Mouse (Mus musculus) activated CD4-positive, CD25-positive, alpha-beta regulatory T cell, adult 4 months (primary cell): ENCODE data around the gene Vmn1r121. TPM values are rescaled to one million over a fixed set of nuclear protein-coding genes. Genes with fewer than 3 reads are reported as not detected.
"Not testable (repeated sequence)": the region's sequence is repeated elsewhere in the genome, so short reads cannot be mapped to it uniquely, and the experiment has no call there.

Experiments
- ATAC-seq: one replicate; pipeline ENCODE4 v1.8.0; 2017
- polyA plus RNA-seq, 2 experiments: library from polyadenylated mRNA; unstranded; fragments of 100-300 nt; shearing (Covaris generic); gene quantifications; one replicate each; pipeline ENCODE4 v1.2.1; 2017

Vmn1r121 gene
- polyA plus RNA-seq = not detected

DNA sequence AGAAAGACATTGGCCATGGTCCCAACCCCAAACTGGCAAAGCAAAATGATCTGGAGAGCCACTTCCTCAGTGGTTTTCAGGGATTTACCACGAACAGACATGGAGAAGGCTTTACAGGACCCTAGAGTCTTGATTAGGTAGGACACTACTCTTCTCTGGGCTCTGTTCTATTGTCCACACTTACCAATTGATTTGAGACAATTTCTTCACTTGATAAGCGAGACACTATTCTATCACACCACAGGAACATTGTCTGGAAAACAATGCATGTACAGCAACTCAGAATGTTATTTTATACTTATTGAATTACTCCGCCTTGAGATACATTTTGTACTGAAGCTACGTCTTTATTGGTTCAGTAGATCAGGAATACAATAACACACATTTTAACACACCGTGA is at the start of gene Vmn1r121:
Gene Vmn1r121 (minus strand): TSS at position 101 of the 400 bp plus-strand sequence.
- not testable (repeated sequence) for ATAC-seq

DNA sequence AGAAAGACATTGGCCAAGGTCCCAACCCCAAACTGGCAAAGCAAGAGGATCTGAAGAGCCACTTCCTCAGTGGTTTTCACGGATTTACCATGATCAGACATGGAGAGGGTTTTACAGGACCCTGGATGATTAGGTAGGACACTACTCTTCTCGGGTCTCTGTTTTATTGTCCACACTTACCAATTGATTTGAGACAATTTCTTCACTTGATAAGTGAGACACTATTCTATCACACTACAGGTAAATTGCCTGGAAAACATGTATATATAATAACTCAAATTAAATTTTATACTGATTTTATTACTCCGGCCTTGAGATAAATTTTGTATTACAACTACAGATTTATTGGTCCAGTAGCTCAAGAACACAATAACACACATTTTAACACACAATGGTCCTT is 35.7 kb upstream of the Vmn1r121 start, which contains the start of gene Vmn1r122:
Gene Vmn1r122 (minus strand): TSS at position 101 of the 400 bp plus-strand sequence.
- ATAC-seq = not testable (repeated sequence)

DNA sequence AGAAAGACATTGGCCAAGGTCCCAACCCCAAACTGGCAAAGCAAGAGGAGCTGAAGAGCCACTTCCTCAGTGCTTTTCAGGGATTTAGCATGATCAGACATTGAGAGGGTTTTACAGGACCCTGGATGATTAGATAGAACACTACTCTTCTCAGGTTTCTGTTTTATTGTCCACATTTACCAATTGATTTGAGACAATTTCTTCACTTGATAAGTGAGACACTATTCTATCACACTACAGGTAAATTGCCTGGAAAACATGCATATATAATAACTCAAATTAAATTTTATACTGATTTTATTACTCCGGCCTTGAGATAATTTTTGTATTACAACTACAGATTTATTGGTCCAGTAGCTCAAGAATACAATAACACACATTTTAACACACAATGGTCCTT is 44.6 kb downstream of the Vmn1r121 start, which contains the start of gene Vmn1r120:
Gene Vmn1r120 (minus strand): TSS at position 101 of the 400 bp plus-strand sequence.
- ATAC-seq = not testable (repeated sequence)

Other genes with a start within 250 kb of the Vmn1r121 start
- gene Vmn1r116, start 226.3 kb downstream of the Vmn1r121 start, polyA plus RNA-seq = not detected
- not detected for gene Vmn1r117, start 214.4 kb downstream of the Vmn1r121 start, polyA plus RNA-seq
- not detected for gene Vmn1r118, start 186.2 kb downstream of the Vmn1r121 start, polyA plus RNA-seq
- gene Vmn1r119, start 86.1 kb downstream of the Vmn1r121 start, polyA plus RNA-seq = not detected
- not detected for gene Vmn1r120, start 44.7 kb downstream of the Vmn1r121 start, polyA plus RNA-seq
- gene Vmn1r122, start 35.6 kb upstream of the Vmn1r121 start, polyA plus RNA-seq = not detected
- gene Vmn1r123, start 63.7 kb upstream of the Vmn1r121 start, polyA plus RNA-seq = not detected
- gene Gm5157, start 91.9 kb upstream of the Vmn1r121 start, polyA plus RNA-seq = not detected
- not detected for gene Vmn1r124, start 162.1 kb upstream of the Vmn1r121 start, polyA plus RNA-seq
- not detected for gene Vmn1r125, start 173.7 kb upstream of the Vmn1r121 start, polyA plus RNA-seq
- not detected for gene Vmn1r126, start 203.0 kb upstream of the Vmn1r121 start, polyA plus RNA-seq
- gene Vmn1r127, start 221.3 kb upstream of the Vmn1r121 start, polyA plus RNA-seq = not detected